8 mouse cellular contexts compared by ENCODE assay signal in the genomic region with DNA sequence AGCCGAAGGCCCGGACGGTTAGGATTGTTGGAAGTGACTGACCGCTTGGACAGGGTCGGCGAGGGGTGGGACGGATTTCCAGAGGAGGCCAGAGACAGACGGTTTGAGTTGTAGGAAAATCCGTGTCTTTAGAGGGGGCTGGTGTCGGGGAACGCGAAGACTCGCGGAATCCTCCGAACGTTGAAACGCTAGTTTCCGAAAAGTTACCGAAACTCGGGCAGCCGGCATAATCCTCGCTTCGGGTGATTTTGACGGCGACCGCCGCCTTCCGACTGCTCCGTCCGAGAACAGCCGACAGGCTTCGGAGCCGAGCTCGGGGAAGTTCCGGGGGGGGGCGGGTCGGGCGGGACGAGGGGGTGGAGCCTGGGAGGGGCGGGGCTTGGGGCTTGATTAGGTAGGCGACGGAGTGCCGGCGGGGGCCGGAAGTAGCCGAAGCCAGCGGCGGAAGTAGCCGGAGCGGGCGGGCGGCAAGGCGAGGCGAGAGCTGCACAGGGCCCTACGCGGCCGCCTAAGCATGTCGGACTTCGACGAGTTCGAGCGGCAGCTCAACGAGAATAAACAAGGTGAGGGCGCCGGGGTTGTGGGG. TPM values are rescaled to one million over a fixed set of nuclear protein-coding genes. Genes with fewer than 3 reads are reported as not detected.
DNase-seq lines count a peak whose midpoint lies in the region; ATAC-seq lines count a peak whose summit lies in the region.

TSS of gene U2af2 (plus strand) at position 370 of the 586 bp plus-strand sequence.

- peaks cover 13% of the 10 kb centered on the region for H3K27me3 ChIP-seq in hindbrain, embryonic 11.5 days (ENCODE audit: control insufficient read depth, insufficient read depth, low read length)

- DNase-seq in R1 (ENCODE audit: low read depth, low spot score): peak; percentile 90
- peak; percentile 97 to 99 for DNase-seq in cerebellum, postnatal 14 days
- peak; percentile 92 to 93 for DNase-seq in frontal cortex, postnatal 10 days (ENCODE audit: low spot score in 2 of 2)
- DNase-seq in hindbrain, embryonic 11.5 days (ENCODE audit: low spot score): peak; percentile 93
- peak; percentile 83 to 90 for DNase-seq in layer of hippocampus, postnatal 25 days (ENCODE audit: extremely low spot score in 1 of 2, low spot score in 1 of 2)
- peak; percentile 96 for DNase-seq in lung, postnatal 14 days
- peak; percentile 84 for DNase-seq in retina, adult 2 months (ENCODE audit: low read depth, low spot score)
- DNase-seq in thymus, postnatal 25 days: peak; percentile 94

- H3K4me2 ChIP-seq in hindbrain, embryonic 11.5 days (replicated peaks; ENCODE audit: low read depth, low read length): peak within 1 kb of the TSS; percentile 47

- peak within 1 kb of the TSS; percentile 94 for H3K9ac ChIP-seq in hindbrain, embryonic 11.5 days (ENCODE audit: low read depth, low read length)

- H3K4me3 ChIP-seq in hindbrain, embryonic 11.5 days (ENCODE audit: low read depth, low read length): peak within 1 kb of the TSS; percentile 79

- peak within 1 kb of the TSS; percentile 98 for H3K27ac ChIP-seq in hindbrain, embryonic 11.5 days (ENCODE audit: low read depth, low read length)

- H3K4me1 ChIP-seq in hindbrain, embryonic 11.5 days (replicated peaks; ENCODE audit: control insufficient read depth, insufficient read depth, low read length): peaks cover 4% of the 10 kb centered on the region; the same call in 1 of the 2 replicates

- ATAC-seq in hindbrain, embryonic 11.5 days (ENCODE audit: low FRiP score): peak; percentile 87

- H3K9me3 ChIP-seq in hindbrain, embryonic 11.5 days (ENCODE audit: control insufficient read depth, low read length): no peaks in the 10 kb centered on the region

- WGBS in hindbrain, embryonic 11.5 days: under 1% methylated on average over 47 of the region's 65 CpGs

- 0 out of 2 replicates have a peak, but pooled peaks cover under 1% of the 10 kb centered on the region for H3K36me3 ChIP-seq in hindbrain, embryonic 11.5 days (ENCODE audit: control insufficient read depth, insufficient read depth, low read length)

RNA-seq across cellular contexts. Expression of gene U2af2, which starts in this region (rescaled TPM):
- 161 and 162 TPM in 2 replicates for polyA plus RNA-seq in hindbrain, embryonic 11.5 days (2014; fragmentation: Nextera tagmentation; extraction: Ambion mirVana)
- total RNA-seq in layer of hippocampus, postnatal 25 days (2021): 100 to 1,000 TPM; 170 to 180 TPM

Comparison
In these comparisons a context has a peak if more than half of its experiments do, and no peak if none do; other contexts are left out.
1. Peak in every context shown above with its lines: DNase-seq, ATAC-seq, H3K4me3 ChIP-seq and H3K27ac ChIP-seq.